Mouse (Mus musculus) B cell, adult 2 months (primary cell): ENCODE results near the gene Apol9b.
A peak's percentile ranks its signal among the peaks of the same experiment; 100 is the strongest.

Source experiments
- DNase-seq, 2 experiments: peaks; one replicate each; pipeline ENCODE4 v3.0.0; 2022

Apol9b gene

DNA sequence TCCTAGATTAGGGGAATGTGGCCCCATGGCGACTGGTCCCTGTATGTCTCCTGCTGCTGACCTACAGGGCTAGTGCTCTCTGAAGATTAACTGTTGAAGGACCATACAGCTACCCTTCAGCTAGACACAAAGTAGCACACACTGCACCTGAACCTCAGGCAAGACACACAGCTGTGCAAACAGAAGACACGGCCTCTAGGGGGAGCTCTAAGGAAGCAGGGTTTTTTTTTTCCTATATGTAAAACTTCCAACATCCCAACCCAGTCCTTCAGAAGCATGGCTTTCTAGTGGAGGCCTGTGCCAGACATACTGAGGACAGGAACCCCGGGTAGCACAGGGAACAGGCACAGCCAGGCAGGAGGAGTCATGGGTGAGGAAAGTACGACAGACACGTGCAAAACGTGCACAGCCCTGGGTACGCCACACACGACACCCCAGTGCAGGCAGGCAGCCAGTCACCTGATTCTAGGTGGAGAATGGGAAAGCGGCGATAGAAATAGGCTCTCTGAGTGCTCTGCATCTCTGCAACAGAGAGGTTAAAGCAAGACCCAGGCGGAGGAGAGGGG is 53.7 kb downstream of the Apol9b start:
- DNase-seq, result peak; percentile 64 to 68

DNA sequence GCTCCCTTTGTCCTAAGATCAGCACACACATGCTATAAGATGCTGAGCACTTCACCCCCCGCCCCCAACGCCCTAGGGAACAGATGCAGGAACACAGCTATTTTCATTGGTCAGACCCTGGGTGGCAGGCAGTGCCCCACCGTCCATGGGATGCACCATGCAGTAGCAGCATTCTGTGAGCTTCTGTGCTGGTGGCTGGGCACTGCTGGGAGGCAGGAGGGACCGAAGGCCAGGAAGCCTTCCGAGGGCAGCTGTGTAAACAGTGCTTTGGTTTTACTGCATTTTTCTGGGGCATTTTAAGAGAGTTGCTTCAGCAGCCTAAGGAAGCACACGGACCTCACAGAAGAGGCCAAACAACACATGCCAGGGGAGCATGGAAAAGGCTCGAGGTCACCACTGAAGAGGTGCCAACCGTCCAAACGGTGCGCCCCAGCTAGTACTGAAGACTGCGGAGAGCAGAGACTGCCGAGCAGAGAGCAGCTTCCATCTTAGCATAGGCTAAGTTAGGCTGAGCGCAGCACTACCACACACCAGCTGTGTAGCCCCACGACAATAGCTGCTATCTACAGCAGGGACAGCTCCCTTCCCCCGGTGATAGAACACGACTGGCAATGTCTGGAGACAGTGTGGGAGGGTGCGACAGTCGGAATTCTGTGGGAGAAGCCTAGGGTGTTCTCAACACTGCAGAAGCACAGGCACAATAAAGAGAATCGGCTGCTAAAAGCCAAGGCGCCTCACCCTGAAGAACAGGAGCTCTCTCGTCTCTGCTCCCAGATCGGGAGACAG is 55.4 kb downstream of the Apol9b start:
- no peak for DNase-seq

DNA sequence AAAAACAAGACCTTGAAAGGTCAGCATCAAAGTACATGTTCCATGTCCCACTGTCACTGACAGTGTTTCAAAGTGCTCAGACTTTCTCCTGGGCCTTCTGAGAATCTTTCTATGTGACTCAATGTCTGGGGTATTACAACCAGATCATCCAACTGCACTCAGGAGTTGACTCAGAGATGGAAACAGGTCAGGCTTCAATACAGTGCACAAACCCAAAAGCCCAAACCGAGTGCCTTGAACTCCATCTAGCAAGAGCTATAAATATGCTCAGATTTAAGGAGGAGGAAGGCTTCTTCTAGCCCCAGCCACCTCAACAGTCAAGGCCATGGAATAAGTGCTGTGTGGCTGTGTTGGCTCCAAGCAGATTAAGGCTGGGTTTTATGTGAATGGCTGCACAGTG is 57.0 kb downstream of the Apol9b start:
- no peak for DNase-seq
